Mouse (Mus musculus) hindbrain, embryonic 13.5 days (tissue): Measurements from ENCODE around the gene Rsbn1l. TPM values are rescaled to one million over a fixed set of nuclear protein-coding genes. Genes with fewer than 3 reads are reported as not detected.

ENCODE experiments used
- ATAC-seq: fragments of 200-750 bp; cut with Nextera tagmentation; 2 replicates; pipeline ENCODE4 v1.8.0; 2017; ENCODE audit warnings: moderate TSS enrichment; ENCODE audit not compliant: low FRiP score
- H3K27ac ChIP-seq: fragments of 300-500 bp; sonication (generic); 2 replicates; pipeline ENCODE4 v1.5.1; 2015; ENCODE audit warnings: inconsistent platforms, mild to moderate bottlenecking, moderate library complexity
- H3K27me3 ChIP-seq: fragments of 300-500 bp; sonication (generic); 2 replicates; pipeline ENCODE4 v1.6.1; 2015; ENCODE audit warnings: mild to moderate bottlenecking, inconsistent platforms
- H3K36me3 ChIP-seq: fragments of 300-500 bp; sonication (generic); 2 replicates; pipeline ENCODE4 v1.6.1; 2015; ENCODE audit warnings: mild to moderate bottlenecking, inconsistent platforms
- H3K4me1 ChIP-seq: fragments of 300-500 bp; sonication (generic); replicated peaks from 2 replicates; pipeline ENCODE4 v1.6.1; 2015; ENCODE audit warnings: inconsistent platforms
- H3K4me2 ChIP-seq: fragments of 300-500 bp; sonication (generic); 2 replicates; pipeline ENCODE4 v1.6.1; 2015; ENCODE audit warnings: inconsistent platforms, mild to moderate bottlenecking, moderate library complexity
- H3K4me3 ChIP-seq: fragments of 300-500 bp; sonication (generic); 2 replicates; pipeline ENCODE4 v1.5.1; 2015; ENCODE audit warnings: mild to moderate bottlenecking, inconsistent platforms
- H3K9ac ChIP-seq: fragments of 300-500 bp; sonication (generic); 2 replicates; pipeline ENCODE4 v1.6.1; 2015; ENCODE audit warnings: mild to moderate bottlenecking, inconsistent platforms
- H3K9me3 ChIP-seq: fragments of 300-500 bp; sonication (generic); 2 replicates; pipeline ENCODE4 v1.6.1; 2016; ENCODE audit warnings: inconsistent platforms
- WGBS: fragments of 180-500 bp; shearing (Covaris S2); methylation state at CpG from one replicate; pipeline ENCODE4 v1.1.7; 2015; 5-methylcytosine and 5-hydroxymethylcytosine counted together
- polyA plus RNA-seq: library from polyadenylated mRNA; unstranded; fragments of >200 nt; fragmentation: Nextera tagmentation; extraction: Ambion mirVana; gene quantifications from 2 replicates; pipeline ENCODE4 v1.2.1, GENCODE M21; 2015

Gene Rsbn1l
- polyA plus RNA-seq, 1 experiment from 2014 or later = 4.8 TPM

GRCm38 (mm10) chr5:20880797-20881775, 75.1 kb downstream of the Rsbn1l start:
- Histone ChIP-seq H3K27ac (peak overlapping the region; percentile 97), H3K9ac (peak overlapping the region; percentile 91), H3K27me3 (no peaks in the 10 kb centered on the region), H3K4me3 (peak overlapping the region; percentile 86), H3K4me1 (peaks cover 28% of the 10 kb centered on the region), H3K36me3 (peaks cover 9% of the 10 kb centered on the region; the same call in 1 of the 2 replicates), H3K4me2 (peak overlapping the region; percentile 60), H3K9me3 (no peaks in the 10 kb centered on the region)
- no peak; the same call in 1 of the 2 replicates for ATAC-seq
- WGBS = 2% methylated on average over 46 of the region's 64 CpGs

- Histone ChIP-seq H3K27ac (no peak overlapping the region), H3K9ac (no peak overlapping the region), H3K4me2 (peak overlapping the region; percentile 60), H3K4me1 (peaks cover 28% of the 10 kb centered on the region), H3K36me3 (peaks cover 3% of the 10 kb centered on the region; the same call in 1 of the 2 replicates), H3K27me3 (no peaks in the 10 kb centered on the region), H3K9me3 (no peaks in the 10 kb centered on the region), H3K4me3 (peak overlapping the region; percentile 86)
- 83% methylated on average over 2 of the region's 2 CpGs for WGBS
- no peak for ATAC-seq
Measured at GRCm38 (mm10) chr5:20880386-20880785, 75.8 kb downstream of the Rsbn1l start.

- H3K27me3 ChIP-seq = no peaks in the 10 kb centered on the region
- no peaks in the 10 kb centered on the region for H3K36me3 ChIP-seq
- no peak for ATAC-seq
- H3K9ac ChIP-seq = no peak overlapping the region
- H3K9me3 ChIP-seq = no peaks in the 10 kb centered on the region
- H3K4me3 ChIP-seq = no peak overlapping the region
- WGBS = 80% methylated on average over 1 of the region's 1 CpGs
- H3K27ac ChIP-seq = no peak overlapping the region
- H3K4me2 ChIP-seq = no peak overlapping the region
- H3K4me1 ChIP-seq = peaks cover 13% of the 10 kb centered on the region
Measured at GRCm38 (mm10) chr5:20876934-20877426, 79.2 kb downstream of the Rsbn1l start.

- H3K9me3 ChIP-seq = no peaks in the 10 kb centered on the region
- no peak for ATAC-seq
Measured at GRCm38 (mm10) chr5:20873146-20873545, 83.1 kb downstream of the Rsbn1l start.

GRCm38 (mm10) chr5:20865193-20865755, 90.9 kb downstream of the Rsbn1l start:
- Histone ChIP-seq H3K27ac (no peak overlapping the region), H3K9ac (no peak overlapping the region), H3K9me3 (no peaks in the 10 kb centered on the region), H3K36me3 (no peaks in the 10 kb centered on the region), H3K4me3 (no peak overlapping the region), H3K4me1 (0 out of 2 replicates have a peak, but pooled peaks cover 3% of the 10 kb centered on the region), H3K27me3 (no peaks in the 10 kb centered on the region), H3K4me2 (no peak overlapping the region)
- 93% methylated on average over 2 of the region's 2 CpGs for WGBS
- no peak for ATAC-seq

More at GRCm38 (mm10) chr5:20873146-20873545, 83.1 kb downstream of the Rsbn1l start:
- no peak overlapping the region for H3K27ac ChIP-seq
- H3K4me3 ChIP-seq = no peak overlapping the region
- no peaks in the 10 kb centered on the region for H3K36me3 ChIP-seq
- no peak overlapping the region for H3K4me2 ChIP-seq
- no peak overlapping the region for H3K9ac ChIP-seq
- no peaks in the 10 kb centered on the region for H3K27me3 ChIP-seq
- WGBS = 76% methylated on average over 1 of the region's 1 CpGs
- H3K4me1 ChIP-seq = no peaks in the 10 kb centered on the region

- Histone ChIP-seq H3K9me3 (no peaks in the 10 kb centered on the region), H3K27ac (no peak overlapping the region), H3K36me3 (no peaks in the 10 kb centered on the region), H3K4me2 (no peak overlapping the region), H3K27me3 (no peaks in the 10 kb centered on the region), H3K9ac (no peak overlapping the region), H3K4me3 (no peak overlapping the region), H3K4me1 (0 out of 2 replicates have a peak, but pooled peaks cover 3% of the 10 kb centered on the region)
- 82% methylated on average over 4 of the region's 4 CpGs for WGBS
- no peak for ATAC-seq
Measured at GRCm38 (mm10) chr5:20864216-20864969, 91.8 kb downstream of the Rsbn1l start.

GRCm38 (mm10) chr5:20861901-20862300, 94.3 kb downstream of the Rsbn1l start:
- Histone ChIP-seq H3K27ac (no peak overlapping the region), H3K27me3 (no peaks in the 10 kb centered on the region), H3K36me3 (peaks cover 4% of the 10 kb centered on the region; the same call in 1 of the 2 replicates), H3K9ac (no peak overlapping the region), H3K4me1 (0 out of 2 replicates have a peak, but pooled peaks cover 3% of the 10 kb centered on the region), H3K9me3 (no peaks in the 10 kb centered on the region), H3K4me2 (no peak overlapping the region), H3K4me3 (no peak overlapping the region)
- whole genome bisulfite sequencing = 96% methylated on average over 2 of the region's 2 CpGs
- ATAC-seq = no peak

GRCm38 (mm10) chr5:20860565-20860964, 95.6 kb downstream of the Rsbn1l start:
- H3K36me3 ChIP-seq = peaks cover 4% of the 10 kb centered on the region; the same call in 1 of the 2 replicates
- 89% methylated on average over 4 of the region's 4 CpGs for WGBS
- H3K4me2 ChIP-seq = no peak overlapping the region
- 0 out of 2 replicates have a peak, but pooled peaks cover 6% of the 10 kb centered on the region for H3K4me1 ChIP-seq
- H3K27me3 ChIP-seq = no peaks in the 10 kb centered on the region
- no peak overlapping the region for H3K27ac ChIP-seq
- no peak overlapping the region for H3K9ac ChIP-seq
- H3K4me3 ChIP-seq = no peak overlapping the region
- ATAC-seq = no peak
- no peaks in the 10 kb centered on the region for H3K9me3 ChIP-seq

- Histone ChIP-seq H3K36me3 (peaks cover 4% of the 10 kb centered on the region; the same call in 1 of the 2 replicates), H3K27me3 (no peaks in the 10 kb centered on the region), H3K4me1 (0 out of 2 replicates have a peak, but pooled peaks cover 2% of the 10 kb centered on the region), H3K4me2 (no peak overlapping the region), H3K27ac (no peak overlapping the region), H3K4me3 (no peak overlapping the region), H3K9me3 (no peaks in the 10 kb centered on the region), H3K9ac (no peak overlapping the region)
- WGBS = 95% methylated on average over 2 of the region's 2 CpGs
- no peak for ATAC-seq
Measured at GRCm38 (mm10) chr5:20858404-20858803, 97.8 kb downstream of the Rsbn1l start.

GRCm38 (mm10) chr5:20855066-20855465, 101.1 kb downstream of the Rsbn1l start:
- Histone ChIP-seq H3K4me1 (0 out of 2 replicates have a peak, but pooled peaks cover 2% of the 10 kb centered on the region), H3K27ac (no peak overlapping the region), H3K4me3 (no peak overlapping the region), H3K36me3 (peaks cover 4% of the 10 kb centered on the region; the same call in 1 of the 2 replicates), H3K27me3 (no peaks in the 10 kb centered on the region), H3K9ac (no peak overlapping the region), H3K9me3 (no peaks in the 10 kb centered on the region), H3K4me2 (no peak overlapping the region)
- 91% methylated on average over 4 of the region's 4 CpGs for WGBS
- ATAC-seq = no peak

GRCm38 (mm10) chr5:20847010-20847409, 109.2 kb downstream of the Rsbn1l start:
- H3K27ac ChIP-seq = no peak overlapping the region
- no peaks in the 10 kb centered on the region for H3K4me1 ChIP-seq
- H3K9me3 ChIP-seq = no peaks in the 10 kb centered on the region
- H3K4me3 ChIP-seq = no peak overlapping the region
- no peaks in the 10 kb centered on the region for H3K27me3 ChIP-seq
- H3K4me2 ChIP-seq = no peak overlapping the region
- ATAC-seq = no peak
- H3K9ac ChIP-seq = no peak overlapping the region
- no peaks in the 10 kb centered on the region for H3K36me3 ChIP-seq
- 94% methylated on average over 2 of the region's 2 CpGs for WGBS
